Mouse (Mus musculus): ENCODE measurements around the gene Lhfpl2. TPM values are rescaled to one million over a fixed set of nuclear protein-coding genes. Genes with fewer than 3 reads are reported as not detected.

Lhfpl2 gene
- polyA plus RNA-seq, 1 experiment from 2014 or later: 41.2 TPM

GRCm38 (mm10) chr13:94190386-94190785 is 132.8 kb downstream of the Lhfpl2 start:
- Histone ChIP-seq H3K4me3 (ENCODE audit: low read depth, low read length) (no peak overlapping the region), H3K4me1 (ENCODE audit: control insufficient read depth, insufficient read depth, low read length) (no peaks in the 10 kb centered on the region), H3K27ac (replicated peaks; ENCODE audit: low read depth, low read length) (no peak overlapping the region), H3K9ac (replicated peaks; ENCODE audit: low read length) (no peak overlapping the region), H3K27me3 (ENCODE audit: control insufficient read depth, insufficient read depth, low read length) (no peaks in the 10 kb centered on the region), H3K4me2 (ENCODE audit: low read depth, low read length) (no peak overlapping the region), H3K9me3 (replicated peaks; ENCODE audit: control insufficient read depth, low read length) (no peaks in the 10 kb centered on the region), H3K36me3 (replicated peaks; ENCODE audit: control insufficient read depth, insufficient read depth, low read depth, low read length) (no peaks in the 10 kb centered on the region)
- DNase-seq (ENCODE audit: low spot score) (no peak), ATAC-seq (replicated peaks; ENCODE audit: insufficient number of reproducible peaks, low FRiP score, low TSS enrichment, low read depth) (no peak)
- 71% methylated on average over 1 of the region's 1 CpGs for WGBS

GRCm38 (mm10) chr13:94193227-94193626 is 135.6 kb downstream of the Lhfpl2 start:
- WGBS: 88% methylated on average over 4 of the region's 4 CpGs
- no peak for DNase-seq (ENCODE audit: low spot score)

GRCm38 (mm10) chr13:94198616-94199015 is 141.0 kb downstream of the Lhfpl2 start:
- H3K4me2 ChIP-seq (ENCODE audit: low read depth, low read length): no peak overlapping the region
- H3K27ac ChIP-seq (replicated peaks; ENCODE audit: low read depth, low read length): no peak overlapping the region
- WGBS: 93% methylated on average over 6 of the region's 6 CpGs
- no peaks in the 10 kb centered on the region for H3K4me1 ChIP-seq (ENCODE audit: control insufficient read depth, insufficient read depth, low read length)
- no peaks in the 10 kb centered on the region for H3K36me3 ChIP-seq (replicated peaks; ENCODE audit: control insufficient read depth, insufficient read depth, low read depth, low read length)
- ATAC-seq (replicated peaks; ENCODE audit: insufficient number of reproducible peaks, low FRiP score, low TSS enrichment, low read depth): no peak
- no peaks in the 10 kb centered on the region for H3K9me3 ChIP-seq (replicated peaks; ENCODE audit: control insufficient read depth, low read length)
- DNase-seq (ENCODE audit: low spot score): no peak
- no peak overlapping the region for H3K9ac ChIP-seq (replicated peaks; ENCODE audit: low read length)
- no peak overlapping the region for H3K4me3 ChIP-seq (ENCODE audit: low read depth, low read length)
- no peaks in the 10 kb centered on the region for H3K27me3 ChIP-seq (ENCODE audit: control insufficient read depth, insufficient read depth, low read length)

More at GRCm38 (mm10) chr13:94193227-94193626, 135.6 kb downstream of the Lhfpl2 start:
- H3K27ac ChIP-seq (replicated peaks; ENCODE audit: low read depth, low read length): no peak overlapping the region
- H3K4me2 ChIP-seq (ENCODE audit: low read depth, low read length): no peak overlapping the region
- H3K9ac ChIP-seq (replicated peaks; ENCODE audit: low read length): no peak overlapping the region
- H3K27me3 ChIP-seq (ENCODE audit: control insufficient read depth, insufficient read depth, low read length): no peaks in the 10 kb centered on the region
- no peaks in the 10 kb centered on the region for H3K4me1 ChIP-seq (ENCODE audit: control insufficient read depth, insufficient read depth, low read length)
- no peak overlapping the region for H3K4me3 ChIP-seq (ENCODE audit: low read depth, low read length)
- ATAC-seq (replicated peaks; ENCODE audit: insufficient number of reproducible peaks, low FRiP score, low TSS enrichment, low read depth): no peak
- H3K36me3 ChIP-seq (replicated peaks; ENCODE audit: control insufficient read depth, insufficient read depth, low read depth, low read length): no peaks in the 10 kb centered on the region
- H3K9me3 ChIP-seq (replicated peaks; ENCODE audit: control insufficient read depth, low read length): no peaks in the 10 kb centered on the region

GRCm38 (mm10) chr13:94199829-94200228 is 142.2 kb downstream of the Lhfpl2 start:
- H3K4me1 ChIP-seq (ENCODE audit: control insufficient read depth, insufficient read depth, low read length): no peaks in the 10 kb centered on the region
- 67% methylated on average over 8 of the region's 8 CpGs for WGBS
- ATAC-seq (replicated peaks; ENCODE audit: insufficient number of reproducible peaks, low FRiP score, low TSS enrichment, low read depth) (no peak), DNase-seq (ENCODE audit: low spot score) (no peak)
- no peaks in the 10 kb centered on the region for H3K36me3 ChIP-seq (replicated peaks; ENCODE audit: control insufficient read depth, insufficient read depth, low read depth, low read length)
- no peaks in the 10 kb centered on the region for H3K9me3 ChIP-seq (replicated peaks; ENCODE audit: control insufficient read depth, low read length)
- no peak overlapping the region for H3K27ac ChIP-seq (replicated peaks; ENCODE audit: low read depth, low read length)
- H3K27me3 ChIP-seq (ENCODE audit: control insufficient read depth, insufficient read depth, low read length): no peaks in the 10 kb centered on the region
- no peak overlapping the region for H3K9ac ChIP-seq (replicated peaks; ENCODE audit: low read length)
- H3K4me3 ChIP-seq (ENCODE audit: low read depth, low read length): no peak overlapping the region
- H3K4me2 ChIP-seq (ENCODE audit: low read depth, low read length): no peak overlapping the region

- no peaks in the 10 kb centered on the region for H3K27me3 ChIP-seq (ENCODE audit: control insufficient read depth, insufficient read depth, low read length)
- H3K9me3 ChIP-seq (replicated peaks; ENCODE audit: control insufficient read depth, low read length): no peaks in the 10 kb centered on the region
- no peak overlapping the region for H3K27ac ChIP-seq (replicated peaks; ENCODE audit: low read depth, low read length)
- no peak overlapping the region for H3K4me3 ChIP-seq (ENCODE audit: low read depth, low read length)
- no peak overlapping the region for H3K9ac ChIP-seq (replicated peaks; ENCODE audit: low read length)
- no peaks in the 10 kb centered on the region; the same call in 1 of the 2 replicates for H3K36me3 ChIP-seq (replicated peaks; ENCODE audit: control insufficient read depth, insufficient read depth, low read depth, low read length)
- H3K4me1 ChIP-seq (ENCODE audit: control insufficient read depth, insufficient read depth, low read length): no peaks in the 10 kb centered on the region
- H3K4me2 ChIP-seq (ENCODE audit: low read depth, low read length): no peak overlapping the region
- DNase-seq (ENCODE audit: low spot score) (peak; percentile 82), ATAC-seq (replicated peaks; ENCODE audit: insufficient number of reproducible peaks, low FRiP score, low TSS enrichment, low read depth) (no peak)
- 13% methylated on average over 6 of the region's 6 CpGs for WGBS
These were observed 147.6 kb downstream of the Lhfpl2 start for GRCm38 (mm10) chr13:94205234-94205633.

- ATAC-seq (replicated peaks; ENCODE audit: insufficient number of reproducible peaks, low FRiP score, low TSS enrichment, low read depth) (no peak), DNase-seq (ENCODE audit: low spot score) (no peak)
- Histone ChIP-seq H3K9ac (replicated peaks; ENCODE audit: low read length) (no peak overlapping the region), H3K27me3 (ENCODE audit: control insufficient read depth, insufficient read depth, low read length) (no peaks in the 10 kb centered on the region), H3K27ac (replicated peaks; ENCODE audit: low read depth, low read length) (no peak overlapping the region), H3K4me1 (ENCODE audit: control insufficient read depth, insufficient read depth, low read length) (no peaks in the 10 kb centered on the region), H3K4me2 (ENCODE audit: low read depth, low read length) (no peak overlapping the region), H3K4me3 (ENCODE audit: low read depth, low read length) (no peak overlapping the region), H3K36me3 (replicated peaks; ENCODE audit: control insufficient read depth, insufficient read depth, low read depth, low read length) (no peaks in the 10 kb centered on the region; the same call in 1 of the 2 replicates), H3K9me3 (replicated peaks; ENCODE audit: control insufficient read depth, low read length) (no peaks in the 10 kb centered on the region)
- 95% methylated on average over 16 of the region's 16 CpGs for WGBS
These were observed 150.4 kb downstream of the Lhfpl2 start for GRCm38 (mm10) chr13:94207973-94208372.

- Histone ChIP-seq H3K4me1 (ENCODE audit: control insufficient read depth, insufficient read depth, low read length) (no peaks in the 10 kb centered on the region), H3K27ac (replicated peaks; ENCODE audit: low read depth, low read length) (no peak overlapping the region), H3K27me3 (ENCODE audit: control insufficient read depth, insufficient read depth, low read length) (no peaks in the 10 kb centered on the region), H3K4me3 (ENCODE audit: low read depth, low read length) (no peak overlapping the region), H3K9ac (replicated peaks; ENCODE audit: low read length) (no peak overlapping the region), H3K9me3 (replicated peaks; ENCODE audit: control insufficient read depth, low read length) (no peaks in the 10 kb centered on the region), H3K36me3 (replicated peaks; ENCODE audit: control insufficient read depth, insufficient read depth, low read depth, low read length) (no peaks in the 10 kb centered on the region; the same call in 1 of the 2 replicates), H3K4me2 (ENCODE audit: low read depth, low read length) (no peak overlapping the region)
- DNase-seq (ENCODE audit: low spot score) (no peak), ATAC-seq (replicated peaks; ENCODE audit: insufficient number of reproducible peaks, low FRiP score, low TSS enrichment, low read depth) (no peak)
These were observed 151.3 kb downstream of the Lhfpl2 start for GRCm38 (mm10) chr13:94208892-94209291.

GRCm38 (mm10) chr13:94211236-94212119 is 153.9 kb downstream of the Lhfpl2 start:
- WGBS: 66% methylated on average over 6 of the region's 6 CpGs
- Histone ChIP-seq H3K27ac (replicated peaks; ENCODE audit: low read depth, low read length) (no peak overlapping the region), H3K4me2 (ENCODE audit: low read depth, low read length) (no peak overlapping the region), H3K9ac (replicated peaks; ENCODE audit: low read length) (no peak overlapping the region), H3K4me3 (ENCODE audit: low read depth, low read length) (no peak overlapping the region), H3K27me3 (ENCODE audit: control insufficient read depth, insufficient read depth, low read length) (no peaks in the 10 kb centered on the region), H3K9me3 (replicated peaks; ENCODE audit: control insufficient read depth, low read length) (no peaks in the 10 kb centered on the region), H3K4me1 (ENCODE audit: control insufficient read depth, insufficient read depth, low read length) (no peaks in the 10 kb centered on the region), H3K36me3 (replicated peaks; ENCODE audit: control insufficient read depth, insufficient read depth, low read depth, low read length) (no peaks in the 10 kb centered on the region; the same call in 1 of the 2 replicates)
- no peak for DNase-seq (ENCODE audit: low spot score)
- ATAC-seq (replicated peaks; ENCODE audit: insufficient number of reproducible peaks, low FRiP score, low TSS enrichment, low read depth): no peak
